Mouse (Mus musculus) MEL (cell line): ENCODE results near the gene Fmod. TPM values are rescaled to one million over a fixed set of nuclear protein-coding genes. Genes with fewer than 3 reads are reported as not detected.

Source experiments
- DNase-seq: peaks from one replicate; pipeline ENCODE4 v3.0.0; 2011; ENCODE audit warnings: low read depth, low spot score
- H3K27ac ChIP-seq: 2 replicates; pipeline ENCODE4 v1.5.1; 2012; ENCODE audit warnings: low read depth, mild to moderate bottlenecking, control low read depth, low read length, moderate library complexity; ENCODE audit not compliant: control insufficient read depth
- H3K27me3 ChIP-seq, 2 experiments: fragments of 150-350 bp in 1 of 2; sonication (generic) in 1 of 2; 2 replicates each; pipeline ENCODE4 v1.6.1; 2012; ENCODE audit warnings: low read length in 2 of 2, mild to moderate bottlenecking in 2 of 2, improper control_type of control experiment in 1 of 2, moderate library complexity in 1 of 2; ENCODE audit not compliant: insufficient read depth in 2 of 2, control insufficient read depth in 1 of 2
- H3K36me3 ChIP-seq, 2 experiments: 2 replicates each; pipeline ENCODE4 v1.6.1; 2012 to 2014; ENCODE audit warnings: low read length in 2 of 2, improper control_type of control experiment in 1 of 2, inconsistent platforms in 1 of 2, mild to moderate bottlenecking in 1 of 2; ENCODE audit not compliant: insufficient read depth in 2 of 2, control insufficient read depth in 1 of 2
- H3K4me1 ChIP-seq, 2 experiments: fragments of 150-350 bp in 1 of 2; sonication (generic) in 1 of 2; 2 replicates each; pipeline ENCODE4 v1.6.1; 2012; ENCODE audit warnings: low read length in 2 of 2, improper control_type of control experiment in 1 of 2, mild to moderate bottlenecking in 1 of 2; ENCODE audit not compliant: insufficient read depth in 2 of 2, control insufficient read depth in 1 of 2
- H3K4me3 ChIP-seq, 2 experiments: fragments of 150-350 bp in 1 of 2; sonication (generic) in 1 of 2; 2 replicates each; pipeline ENCODE4 v1.5.1; 2012; ENCODE audit warnings: low read depth in 2 of 2, low read length in 2 of 2, mild to moderate bottlenecking in 2 of 2, moderate library complexity in 2 of 2, control low read depth in 1 of 2, improper control_type of control experiment in 1 of 2; ENCODE audit not compliant: control insufficient read depth in 1 of 2, insufficient read depth in 1 of 2
- H3K79me2 ChIP-seq: 2 replicates; pipeline ENCODE4 v1.6.1; 2012; ENCODE audit warnings: mild to moderate bottlenecking, low read length, moderate library complexity; ENCODE audit not compliant: control insufficient read depth, poor library complexity, insufficient read depth
- H3K9ac ChIP-seq: 2 replicates; pipeline ENCODE4 v1.6.1; 2012; ENCODE audit warnings: low read depth, mild to moderate bottlenecking, control low read depth, low read length, moderate library complexity; ENCODE audit not compliant: control insufficient read depth, poor library complexity, severe bottlenecking
- H3K9me3 ChIP-seq: fragments of 150-350 bp; sonication (generic); replicated peaks from 2 replicates; pipeline ENCODE4 v1.6.1; 2012; ENCODE audit warnings: mild to moderate bottlenecking, low read length, improper control_type of control experiment, moderate library complexity; ENCODE audit not compliant: insufficient read depth
- BHLHE40 ChIP-seq: IDR thresholded peaks from 2 replicates; pipeline ENCODE4 v1.6.1; 2012; ENCODE audit warnings: low read depth, mild to moderate bottlenecking, inconsistent platforms, low read length, improper control_type of control experiment, borderline replicate concordance
- CTCF ChIP-seq, 3 experiments: IDR thresholded peaks in 2 of 3; conservative IDR thresholded peaks in 1 of 3; 2 replicates each; pipeline ENCODE4 v1.5.1; 2011 to 2012; ENCODE audit warnings: low read length in 3 of 3, low read depth in 2 of 3, mild to moderate bottlenecking in 2 of 3, improper control_type of control experiment in 1 of 3, inconsistent platforms in 1 of 3, mixed read lengths in 1 of 3, moderate library complexity in 1 of 3; ENCODE audit not compliant: control insufficient read depth in 1 of 3, insufficient read depth in 1 of 3, poor library complexity in 1 of 3, severe bottlenecking in 1 of 3
- EP300 ChIP-seq, 2 experiments: IDR thresholded peaks; 2 replicates each; pipeline ENCODE4 v1.6.1; 2011; ENCODE audit warnings: improper control_type of control experiment in 2 of 2, low read length in 2 of 2, low read depth in 1 of 2, mild to moderate bottlenecking in 1 of 2
- JUND ChIP-seq: IDR thresholded peaks from 2 replicates; pipeline ENCODE4 v1.6.1; 2011; ENCODE audit warnings: low read depth, mild to moderate bottlenecking, improper control_type of control experiment, low read length
- MAFK ChIP-seq: IDR thresholded peaks from 2 replicates; pipeline ENCODE4 v1.6.1; 2011; ENCODE audit warnings: low read depth, mild to moderate bottlenecking, low read length, improper control_type of control experiment, borderline replicate concordance
- MXI1 ChIP-seq: IDR thresholded peaks from 2 replicates; pipeline ENCODE4 v1.6.1; 2011; ENCODE audit warnings: mild to moderate bottlenecking, low read depth, low read length, improper control_type of control experiment
- NRF1 ChIP-seq: IDR thresholded peaks from 2 replicates; pipeline ENCODE4 v1.6.1; 2014; ENCODE audit warnings: low read depth, mild to moderate bottlenecking, inconsistent platforms, low read length, improper control_type of control experiment, moderate library complexity; ENCODE audit not compliant: poor library complexity, insufficient read depth, severe bottlenecking
- RAD21 ChIP-seq: IDR thresholded peaks from 2 replicates; pipeline ENCODE4 v1.6.1; 2011; ENCODE audit warnings: mild to moderate bottlenecking, low read depth, low read length, improper control_type of control experiment
- SMC3 ChIP-seq: IDR thresholded peaks from 2 replicates; pipeline ENCODE4 v1.6.1; 2011; ENCODE audit warnings: low read depth, low read length, improper control_type of control experiment
- TCF12 ChIP-seq: IDR thresholded peaks from 2 replicates; pipeline ENCODE4 v1.6.1; 2014; ENCODE audit warnings: low read depth, mild to moderate bottlenecking, inconsistent platforms, low read length, improper control_type of control experiment, moderate library complexity
- ZC3H11A ChIP-seq: IDR thresholded peaks from 2 replicates; pipeline ENCODE4 v1.6.1; 2012; ENCODE audit warnings: low read depth, mild to moderate bottlenecking, inconsistent platforms, low read length, improper control_type of control experiment
- polyA plus RNA-seq, 2 experiments: library from polyadenylated mRNA; stranded (reverse) in 1 of 2; unstranded in 1 of 2; fragments of >175 nt in 1 of 2; fragments of >200 nt in 1 of 2; gene quantifications; 2 replicates each; pipeline versions ENCODE4 v1.2.1 to v1.2.4; 2012; ENCODE audit warnings: low replicate concordance in 2 of 2, low read depth in 1 of 2; ENCODE audit not compliant: insufficient read length in 2 of 2, insufficient read depth in 1 of 2, missing spikeins in 1 of 2
- total RNA-seq: library from RNA; depleted of rRNA; stranded (reverse); fragments of 300-350 nt; gene quantifications from 2 replicates; pipeline ENCODE4 v1.2.3, GENCODE M21; 2012

The Fmod gene
- total and polyA plus RNA-seq, 3 experiments: not detected

GRCm38 (mm10) chr1:134057736-134058135 lies 20.7 kb downstream of the Fmod start:
- H3K27me3 ChIP-seq: no peaks in the 10 kb centered on the region
- no peaks in the 10 kb centered on the region for H3K9me3 ChIP-seq
- H3K4me3 ChIP-seq: no peak overlapping the region
- H3K79me2 ChIP-seq: no peaks in the 10 kb centered on the region; the same call in 1 of the 2 replicates
- TF ChIP-seq NRF1 (no peak), BHLHE40 (no peak)
- H3K4me1 ChIP-seq: peaks cover 11 to 19% of the 10 kb centered on the region in 2 experiments
- no peak for DNase-seq
- H3K36me3 ChIP-seq: peaks cover 0 to 13% of the 10 kb centered on the region in 2 experiments; a peak in 2 of 4 replicates
- no peak overlapping the region for H3K9ac ChIP-seq
- no peak overlapping the region for H3K27ac ChIP-seq

- no peaks in the 10 kb centered on the region; the same call in 1 of the 2 replicates for H3K79me2 ChIP-seq
- H3K27ac ChIP-seq: no peak overlapping the region
- H3K4me1 ChIP-seq: peaks cover 11 to 19% of the 10 kb centered on the region in 2 experiments
- H3K4me3 ChIP-seq: no peak overlapping the region
- H3K36me3 ChIP-seq: peaks cover 0 to 13% of the 10 kb centered on the region in 2 experiments; a peak in 2 of 4 replicates
- no peaks in the 10 kb centered on the region for H3K9me3 ChIP-seq
- no peaks in the 10 kb centered on the region for H3K27me3 ChIP-seq
- no peak for DNase-seq
- no peak overlapping the region for H3K9ac ChIP-seq
- TF ChIP-seq BHLHE40 (no peak), MXI1 (no peak), TCF12 (no peak)
Measured at GRCm38 (mm10) chr1:134058870-134059269, 21.8 kb downstream of the Fmod start.

GRCm38 (mm10) chr1:134059739-134060695 lies 23.0 kb downstream of the Fmod start:
- peak overlapping the region; percentile 60 for H3K27ac ChIP-seq
- peaks cover 14 to 19% of the 10 kb centered on the region in 2 experiments for H3K4me1 ChIP-seq

More at GRCm38 (mm10) chr1:134059739-134060695, 23.0 kb downstream of the Fmod start:
- no peaks in the 10 kb centered on the region for H3K9me3 ChIP-seq
- peak overlapping the region; percentile 48 to 51 for H3K4me3 ChIP-seq
- H3K9ac ChIP-seq: peak overlapping the region; percentile 69
- peak; percentile 45 for DNase-seq
- H3K27me3 ChIP-seq: no peaks in the 10 kb centered on the region
- peaks cover 0 to 13% of the 10 kb centered on the region in 2 experiments; a peak in 2 of 4 replicates for H3K36me3 ChIP-seq
- H3K79me2 ChIP-seq: no peaks in the 10 kb centered on the region; the same call in 1 of the 2 replicates
- TF ChIP-seq RAD21: peak; percentile 27
- TF ChIP-seq EP300 (IDR thresholded peaks at IDR 0.05; ENCODE audit: low read depth in 1 of 2, low read length in 2 of 2): 0 out of 4 replicates have a peak, but pooled peaks of 1 of the 2 experiments have one; percentile 16
- TF ChIP-seq MAFK: no peak
- TF ChIP-seq JUND: no peak
- peak; percentile 66 for TF ChIP-seq SMC3
- peak; percentile 38 to 53 (median 52); a peak in 5 of 6 replicates for TF ChIP-seq CTCF (IDR thresholded peaks at IDR 0.05 in 2 of 3, conservative IDR thresholded peaks at IDR 0.05 in 1 of 3; ENCODE audit: control insufficient read depth in 1 of 3, insufficient read depth in 1 of 3, low read depth in 2 of 3, low read length in 3 of 3, poor library complexity in 1 of 3, severe bottlenecking in 1 of 3)
- TF ChIP-seq ZC3H11A: peak; percentile 36; the same call in 1 of the 2 replicates
- TF ChIP-seq TCF12: no peak
- TF ChIP-seq, all 39 proteins: peak for 5
